1 mouse cellular context compared by ENCODE assay signal in the genomic region with DNA sequence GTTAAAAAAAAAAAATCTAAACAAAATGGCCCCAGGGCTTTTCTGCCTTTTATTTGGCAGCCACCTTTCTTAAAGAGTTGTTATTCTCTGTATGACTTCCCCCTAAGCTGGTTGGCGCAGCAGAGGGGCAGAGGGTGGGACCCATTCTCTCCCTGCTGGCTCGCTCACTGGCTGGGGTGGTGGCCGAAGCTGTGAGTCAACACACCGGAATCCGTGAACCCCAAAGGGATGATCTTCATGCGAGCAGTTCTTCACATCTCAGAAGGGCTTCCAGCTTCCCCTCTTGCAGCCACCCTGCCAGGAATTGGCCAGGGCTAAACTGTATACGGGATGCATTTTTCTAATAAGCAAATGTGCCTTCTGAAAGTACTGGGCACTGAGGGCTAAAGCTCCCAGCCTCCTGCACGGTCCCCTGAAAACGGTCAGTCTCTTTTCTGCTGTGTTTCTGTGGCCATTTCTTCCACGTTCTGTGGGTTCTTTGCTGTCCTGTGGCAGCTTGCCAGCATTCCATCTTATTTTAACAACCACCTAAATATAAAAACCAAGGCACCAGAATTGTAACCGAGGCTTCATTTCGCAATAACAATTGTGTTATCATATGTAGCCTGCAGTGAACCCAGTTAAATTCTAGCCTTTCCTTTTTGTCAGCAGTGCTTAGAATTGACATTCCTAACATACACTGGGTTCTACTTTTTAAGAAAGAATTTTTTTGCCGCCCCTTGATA.
TF ChIP-seq lines count a peak whose summit lies in the region.

No protein-coding gene starts in this region.

TF ChIP-seq in myocyte, 11 proteins besides CTCF, POLR2A, EP300 and RAD21 (continued from another document):
- TF ChIP-seq TCF3 (IDR thresholded peaks at IDR 0.05; ENCODE audit: insufficient read length, low read depth) (no peak), MYOG (IDR thresholded peaks at IDR 0.05; ENCODE audit: control insufficient read depth in 1 of 3, insufficient read depth in 1 of 3, insufficient read length in 2 of 3, low read depth in 2 of 3) (no peak), CEBPB (IDR thresholded peaks at IDR 0.05; ENCODE audit: insufficient read depth, poor library complexity, severe bottlenecking) (peak; percentile 98), TCF12 (IDR thresholded peaks at IDR 0.05; ENCODE audit: insufficient read depth, poor library complexity, severe bottlenecking) (no peak), MYOD1 (IDR thresholded peaks at IDR 0.05; ENCODE audit: control insufficient read depth in 1 of 3, insufficient read length in 2 of 3, low read depth in 2 of 3) (no peak), REST (IDR thresholded peaks at IDR 0.05; ENCODE audit: insufficient read depth, insufficient read length) (no peak), MAX (IDR thresholded peaks at IDR 0.05; ENCODE audit: low read depth) (no peak), SRF (IDR thresholded peaks at IDR 0.05; ENCODE audit: control insufficient read depth, insufficient read length, low read depth) (no peak)
